Mouse (Mus musculus): ENCODE data around the gene Fuom. TPM values are rescaled to one million over a fixed set of nuclear protein-coding genes. Genes with fewer than 3 reads are reported as not detected.
"Not testable (repeated sequence)": the region's sequence is repeated elsewhere in the genome, so short reads cannot be mapped to it uniquely, and the experiment has no call there.

The Fuom gene
- polyA plus RNA-seq (2015; fragmentation: Nextera tagmentation; extraction: Ambion mirVana), result 24.8 and 33.0 TPM in 2 replicates

DNA sequence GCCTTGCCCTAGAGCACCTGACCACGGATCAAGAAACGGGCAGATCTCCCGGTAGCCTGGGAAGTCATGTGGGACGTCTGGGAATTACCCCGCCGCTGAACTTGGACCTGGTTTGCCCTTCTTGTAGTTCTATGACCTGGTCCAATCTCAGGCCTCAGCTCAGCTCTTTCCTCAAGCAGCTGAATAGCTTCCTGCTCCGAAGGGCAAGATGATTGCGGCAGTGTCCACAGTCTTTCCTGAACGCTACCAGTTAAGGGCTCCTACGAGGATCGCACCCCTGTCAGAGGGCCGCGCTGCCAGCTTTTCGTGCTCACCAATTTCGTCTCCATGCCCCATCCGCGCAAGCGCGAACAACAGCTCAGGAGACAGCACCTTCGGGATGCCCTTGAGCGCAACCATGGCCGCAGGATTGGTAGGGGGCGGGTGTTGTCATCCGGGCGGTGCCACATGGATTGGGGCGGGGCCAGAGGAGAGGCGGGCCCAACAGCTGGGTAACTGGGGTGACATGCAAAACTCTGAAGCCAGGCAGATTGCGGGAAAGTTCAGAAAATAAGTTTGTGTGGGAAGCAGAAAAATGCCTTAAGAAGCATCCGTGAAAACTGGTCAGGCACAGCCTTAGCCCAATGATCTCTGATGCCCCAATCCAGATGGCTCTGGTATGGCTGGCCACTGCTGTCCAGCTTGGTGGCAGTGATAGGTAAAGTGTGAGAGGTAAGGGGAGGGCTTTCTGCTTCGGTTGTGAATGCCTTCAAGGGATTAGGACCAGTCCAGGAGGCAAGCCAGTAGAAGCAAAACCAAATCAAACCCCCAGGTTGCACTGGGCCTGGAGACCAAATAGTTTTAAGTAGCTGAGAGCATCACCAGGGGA, at the start of gene Fuom:
Gene Fuom, minus strand, starts transcription at position 449 of the 868 bp plus-strand sequence.
- Histone ChIP-seq H3K9ac (peak within 1 kb of the TSS; percentile 71), H3K4me2 (peak within 1 kb of the TSS; percentile 65), H3K36me3 (peaks cover 23% of the 10 kb centered on the region), H3K27me3 (no peaks in the 10 kb centered on the region), H3K4me3 (peak within 1 kb of the TSS; percentile 44), H3K27ac (replicated peaks) (peak within 1 kb of the TSS; percentile 49), H3K4me1 (replicated peaks) (peaks cover 19% of the 10 kb centered on the region), H3K9me3 (no peaks in the 10 kb centered on the region)
- peak; percentile 87 for ATAC-seq (ENCODE audit: low read depth)
- 2% methylated on average over 30 of the region's 30 CpGs for WGBS

- Histone ChIP-seq H3K4me2 (no peak overlapping the region), H3K27ac (replicated peaks) (no peak overlapping the region), H3K4me1 (replicated peaks) (no peaks in the 10 kb centered on the region), H3K9me3 (no peaks in the 10 kb centered on the region), H3K9ac (no peak overlapping the region), H3K27me3 (no peaks in the 10 kb centered on the region), H3K4me3 (no peak overlapping the region), H3K36me3 (peaks cover 9% of the 10 kb centered on the region; the same call in 1 of the 2 replicates)
- ATAC-seq (ENCODE audit: low read depth), result no peak
- 87% methylated on average over 4 of the region's 4 CpGs for WGBS
Measured at GRCm38 (mm10) chr7:140144550-140144949, 42.3 kb upstream of the Fuom start.

GRCm38 (mm10) chr7:140141350-140141749, 39.1 kb upstream of the Fuom start:
- Histone ChIP-seq H3K4me1 (replicated peaks) (peaks cover 14% of the 10 kb centered on the region), H3K4me2 (no peak overlapping the region), H3K4me3 (no peak overlapping the region), H3K27me3 (no peaks in the 10 kb centered on the region), H3K9me3 (no peaks in the 10 kb centered on the region), H3K27ac (replicated peaks) (no peak overlapping the region), H3K9ac (peak overlapping the region; percentile 38; the same call in 1 of the 2 replicates), H3K36me3 (no peaks in the 10 kb centered on the region)
- 5% methylated on average over 14 of the region's 14 CpGs for WGBS
- no peak for ATAC-seq (ENCODE audit: low read depth)

DNA sequence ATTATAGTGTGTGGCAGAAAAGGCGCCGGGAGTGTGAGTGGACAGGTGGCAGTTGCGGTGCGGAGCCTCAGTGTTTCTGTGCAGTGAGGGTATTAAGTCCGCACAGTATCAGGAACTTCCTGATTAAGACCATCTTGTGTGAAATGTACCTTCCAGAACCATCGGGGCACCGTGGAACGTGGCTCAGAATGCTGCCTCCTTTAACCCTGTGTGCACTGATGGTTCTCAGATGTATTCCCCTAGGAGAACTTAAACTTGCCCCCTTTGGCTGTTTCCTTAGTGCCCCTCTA, 35.7 kb upstream of the Fuom start:
- H3K27me3 ChIP-seq, result no peaks in the 10 kb centered on the region
- peaks cover 14% of the 10 kb centered on the region for H3K4me1 ChIP-seq (replicated peaks)
- no peak; the same call in 1 of the 2 replicates for ATAC-seq (ENCODE audit: low read depth)
- H3K4me2 ChIP-seq, result peak overlapping the region; percentile 79
- peak overlapping the region; percentile 83 for H3K27ac ChIP-seq (replicated peaks)
- peak overlapping the region; percentile 73 for H3K4me3 ChIP-seq
- H3K36me3 ChIP-seq, result no peaks in the 10 kb centered on the region
- no peaks in the 10 kb centered on the region for H3K9me3 ChIP-seq
- peak overlapping the region; percentile 87 for H3K9ac ChIP-seq
- WGBS, result under 1% methylated on average over 8 of the region's 8 CpGs

DNA sequence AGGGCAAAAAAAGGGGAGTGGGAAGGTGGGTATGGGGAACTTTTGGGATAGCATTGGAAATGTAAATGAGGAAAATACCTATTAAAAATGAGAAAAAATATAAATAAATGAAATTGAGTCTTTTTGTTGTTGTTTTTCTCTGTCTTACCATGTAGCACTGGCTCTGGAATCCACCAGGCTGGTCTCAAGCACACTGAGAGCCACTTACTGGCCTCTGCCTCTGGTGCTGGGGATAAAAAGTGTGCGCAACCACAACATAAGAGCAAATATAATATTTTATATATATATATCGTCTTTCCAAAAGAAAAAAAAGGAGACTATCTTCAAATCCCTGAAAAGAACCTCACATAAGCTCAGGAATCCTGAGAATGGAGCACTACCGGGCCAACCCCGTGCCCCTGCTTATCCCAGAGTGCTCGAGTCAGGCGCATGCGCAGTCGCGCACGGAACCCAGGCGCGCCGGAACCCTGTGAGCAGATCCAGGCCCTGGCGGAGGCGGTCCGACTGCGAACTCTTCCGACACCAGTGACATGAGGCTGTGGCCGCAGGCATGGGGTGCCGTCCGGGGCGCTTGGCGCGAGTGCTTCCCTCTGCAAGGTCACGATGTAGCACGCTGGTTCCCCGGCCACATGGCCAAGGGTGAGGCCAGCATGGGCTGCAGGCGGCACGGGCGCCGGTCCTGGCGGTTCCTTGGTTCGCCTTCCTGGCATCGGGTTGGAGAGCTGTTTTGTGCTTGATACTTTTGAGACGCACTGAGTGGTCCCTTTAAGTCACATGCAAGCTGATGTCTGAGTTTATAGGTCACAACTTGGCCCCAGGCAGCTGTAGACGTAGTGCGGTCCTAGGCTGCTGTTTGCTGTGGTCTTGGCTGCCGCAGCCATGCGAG, 35.1 kb upstream of the Fuom start, which contains the start of gene Mtg1:
Gene Mtg1, plus strand, starts transcription at position 430 of the 886 bp plus-strand sequence.
- Histone ChIP-seq H3K36me3 (no peaks in the 10 kb centered on the region), H3K9ac (peak within 1 kb of the TSS; percentile 87), H3K9me3 (no peaks in the 10 kb centered on the region), H3K4me3 (peak within 1 kb of the TSS; percentile 73), H3K4me1 (replicated peaks) (peaks cover 14% of the 10 kb centered on the region), H3K27ac (replicated peaks) (peak within 1 kb of the TSS; percentile 83), H3K27me3 (no peaks in the 10 kb centered on the region), H3K4me2 (peak within 1 kb of the TSS; percentile 79)
- 2% methylated on average over 39 of the region's 39 CpGs for WGBS
- ATAC-seq (ENCODE audit: low read depth), result peak; percentile 98

- Histone ChIP-seq H3K9me3 (no peaks in the 10 kb centered on the region), H3K27ac (replicated peaks) (no peak overlapping the region), H3K4me2 (no peak overlapping the region), H3K36me3 (peaks cover 7% of the 10 kb centered on the region; the same call in 1 of the 2 replicates), H3K4me1 (replicated peaks) (peaks cover 14% of the 10 kb centered on the region), H3K27me3 (no peaks in the 10 kb centered on the region), H3K9ac (no peak overlapping the region), H3K4me3 (no peak overlapping the region)
- 88% methylated on average over 5 of the region's 5 CpGs for WGBS
- ATAC-seq (ENCODE audit: low read depth), result no peak
Measured at GRCm38 (mm10) chr7:140135106-140135770, 33.0 kb upstream of the Fuom start.

- WGBS, result 95% methylated on average over 7 of the region's 7 CpGs
- Histone ChIP-seq H3K4me1 (replicated peaks) (peaks cover 14% of the 10 kb centered on the region), H3K36me3 (peaks cover 15% of the 10 kb centered on the region)
- not testable (repeated sequence) for H3K27ac ChIP-seq (replicated peaks); ATAC-seq (ENCODE audit: low read depth); H3K9me3 ChIP-seq; H3K27me3 ChIP-seq; H3K4me3 ChIP-seq; H3K4me2 ChIP-seq; H3K9ac ChIP-seq
Measured at GRCm38 (mm10) chr7:140134033-140134432, 31.8 kb upstream of the Fuom start.

GRCm38 (mm10) chr7:140132184-140132583, 29.9 kb upstream of the Fuom start:
- not testable (repeated sequence) for H3K27ac ChIP-seq (replicated peaks); H3K4me1 ChIP-seq (replicated peaks); H3K4me3 ChIP-seq; H3K4me2 ChIP-seq; H3K9ac ChIP-seq; H3K27me3 ChIP-seq; ATAC-seq (ENCODE audit: low read depth); H3K9me3 ChIP-seq
- WGBS, result 95% methylated on average over 7 of the region's 7 CpGs
- H3K36me3 ChIP-seq, result peaks cover 15% of the 10 kb centered on the region

- Histone ChIP-seq H3K27me3 (no peaks in the 10 kb centered on the region), H3K4me3 (no peak overlapping the region), H3K36me3 (peaks cover 15% of the 10 kb centered on the region), H3K27ac (replicated peaks) (no peak overlapping the region), H3K9ac (no peak overlapping the region), H3K9me3 (no peaks in the 10 kb centered on the region), H3K4me2 (no peak overlapping the region), H3K4me1 (replicated peaks) (peaks cover 16% of the 10 kb centered on the region)
- no peak for ATAC-seq (ENCODE audit: low read depth)
- 77% methylated on average over 2 of the region's 2 CpGs for WGBS
Measured at GRCm38 (mm10) chr7:140127911-140128310, 25.7 kb upstream of the Fuom start.

GRCm38 (mm10) chr7:140126934-140127333, 24.7 kb upstream of the Fuom start:
- no peaks in the 10 kb centered on the region for H3K9me3 ChIP-seq
- H3K4me3 ChIP-seq, result no peak overlapping the region
- WGBS, result 92% methylated on average over 3 of the region's 3 CpGs
- H3K9ac ChIP-seq, result no peak overlapping the region
- H3K27ac ChIP-seq (replicated peaks), result no peak overlapping the region
- H3K4me2 ChIP-seq, result peak overlapping the region; percentile 11; the same call in 1 of the 2 replicates
- H3K36me3 ChIP-seq, result peaks cover 15% of the 10 kb centered on the region
- ATAC-seq (ENCODE audit: low read depth), result no peak
- no peaks in the 10 kb centered on the region; the same call in 1 of the 2 replicates for H3K27me3 ChIP-seq
- peaks cover 16% of the 10 kb centered on the region for H3K4me1 ChIP-seq (replicated peaks)

DNA sequence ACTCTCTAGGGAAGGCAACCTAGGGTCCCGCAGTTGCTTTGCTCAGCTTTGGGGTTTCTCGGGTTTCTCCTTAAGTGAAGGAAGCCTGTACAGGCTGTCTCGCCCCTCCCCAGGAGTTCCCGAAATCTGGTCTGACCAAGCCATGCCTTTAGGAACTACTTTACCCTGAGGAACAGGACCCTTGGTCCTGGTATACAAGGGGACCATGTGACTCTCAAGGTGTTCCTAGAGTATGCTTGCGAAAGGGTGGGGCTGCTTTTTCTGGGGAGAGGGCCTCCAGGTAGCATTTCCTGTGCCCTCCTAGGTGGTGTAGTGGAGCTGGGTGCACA, 23.7 kb upstream of the Fuom start:
- Histone ChIP-seq H3K27me3 (no peaks in the 10 kb centered on the region; the same call in 1 of the 2 replicates), H3K9ac (peak overlapping the region; percentile 76), H3K27ac (replicated peaks) (no peak overlapping the region), H3K4me2 (peak overlapping the region; percentile 66), H3K9me3 (no peaks in the 10 kb centered on the region), H3K36me3 (peaks cover 15% of the 10 kb centered on the region), H3K4me1 (replicated peaks) (peaks cover 16% of the 10 kb centered on the region), H3K4me3 (peak overlapping the region; percentile 60)
- peak; percentile 37 for ATAC-seq (ENCODE audit: low read depth)
- WGBS, result 11% methylated on average over 5 of the region's 5 CpGs
